Mouse (Mus musculus): ENCODE measurements at regions not wholly inside any gene's neighbourhood (a gene's known extent, or its start where the extent isn't known, plus 50 kb on each side); places are given as distances from the start of the nearest gene placed in this dataset.

DNA sequence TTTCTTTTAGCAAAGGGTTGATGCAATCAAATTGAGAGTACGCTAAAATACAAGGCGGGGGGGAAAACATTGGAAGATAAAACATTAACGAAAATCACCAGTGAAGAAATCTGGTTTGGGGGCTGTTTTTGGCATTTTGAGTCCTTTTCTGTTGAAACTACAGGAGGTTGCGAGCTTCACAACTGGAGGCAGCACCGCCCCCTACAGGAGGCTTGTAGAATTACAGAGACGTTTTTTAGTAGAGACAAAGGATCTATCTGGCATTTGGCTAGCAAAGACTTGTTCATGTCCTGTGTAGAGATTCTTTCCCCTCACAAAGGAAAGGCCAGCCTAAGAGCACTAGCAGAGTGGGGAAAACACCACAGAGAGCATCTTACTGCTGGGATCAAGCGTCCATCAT lies 152.1 kb downstream of the Gm12728 start:
- ATAC-seq (ENCODE audit: extremely low read depth, insufficient number of reproducible peaks, low FRiP score, low TSS enrichment): no peak
- Histone ChIP-seq H3K9ac (no peak overlapping the region), H3K9me3 (no peaks in the 10 kb centered on the region), H3K4me2 (no peak overlapping the region), H3K4me1 (no peaks in the 10 kb centered on the region), H3K27ac (replicated peaks) (no peak overlapping the region), H3K36me3 (no peaks in the 10 kb centered on the region), H3K27me3 (replicated peaks) (peaks cover 39% of the 10 kb centered on the region), H3K4me3 (no peak overlapping the region)
- WGBS: 39% methylated on average over 7 of the region's 7 CpGs

DNA sequence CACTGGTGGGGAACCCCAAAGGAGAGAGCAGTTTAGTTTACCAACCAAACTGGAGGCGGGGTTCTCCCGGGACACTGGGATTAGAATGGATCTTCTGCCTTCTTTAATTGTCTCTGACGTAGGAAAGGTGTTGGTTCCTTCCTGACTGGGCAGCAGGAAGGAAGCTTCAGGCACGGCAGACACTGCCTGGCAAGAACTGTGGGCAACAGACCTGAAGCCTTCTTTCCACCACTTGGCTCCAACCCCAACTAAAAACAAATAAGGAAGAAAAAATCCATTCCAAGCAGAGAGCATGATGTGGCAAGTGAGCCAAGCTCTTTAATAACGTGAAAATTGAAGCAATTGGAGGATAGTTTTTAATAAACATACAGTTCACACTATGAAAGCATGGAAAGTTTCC lies 155.3 kb downstream of the Gm12728 start:
- WGBS: 56% methylated on average over 5 of the region's 5 CpGs
- Histone ChIP-seq H3K9ac (no peak overlapping the region), H3K36me3 (no peaks in the 10 kb centered on the region), H3K4me2 (no peak overlapping the region), H3K27me3 (replicated peaks) (peaks cover 16% of the 10 kb centered on the region), H3K9me3 (no peaks in the 10 kb centered on the region), H3K4me1 (no peaks in the 10 kb centered on the region), H3K4me3 (no peak overlapping the region), H3K27ac (replicated peaks) (no peak overlapping the region)
- ATAC-seq (ENCODE audit: extremely low read depth, insufficient number of reproducible peaks, low FRiP score, low TSS enrichment): no peak

DNA sequence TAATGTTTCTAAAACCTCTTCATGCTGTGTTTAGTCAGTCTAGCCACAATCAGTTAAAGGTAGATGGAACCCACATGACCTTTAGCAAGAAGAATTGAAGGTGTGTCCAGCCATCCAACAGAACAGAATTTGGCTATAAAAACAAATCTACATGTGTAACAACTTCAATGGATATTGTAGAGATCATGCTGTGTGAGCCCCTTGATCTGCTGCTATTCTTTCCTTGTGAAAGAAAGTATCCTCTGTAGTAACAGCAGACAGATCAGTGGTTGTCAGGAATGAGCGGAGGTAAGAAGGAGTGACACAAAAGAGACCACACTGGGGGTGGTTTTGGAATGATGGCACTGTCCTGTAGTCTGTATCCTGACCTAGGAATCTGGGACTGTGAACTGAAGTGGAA lies 156.3 kb downstream of the Gm12728 start:
- Histone ChIP-seq H3K9me3 (no peaks in the 10 kb centered on the region), H3K4me1 (no peaks in the 10 kb centered on the region), H3K27ac (replicated peaks) (no peak overlapping the region), H3K36me3 (no peaks in the 10 kb centered on the region), H3K9ac (no peak overlapping the region), H3K4me3 (no peak overlapping the region), H3K27me3 (replicated peaks) (peaks cover 10% of the 10 kb centered on the region), H3K4me2 (no peak overlapping the region)
- no peak for ATAC-seq (ENCODE audit: extremely low read depth, insufficient number of reproducible peaks, low FRiP score, low TSS enrichment)
- 87% methylated on average over 1 of the region's 1 CpGs for WGBS

DNA sequence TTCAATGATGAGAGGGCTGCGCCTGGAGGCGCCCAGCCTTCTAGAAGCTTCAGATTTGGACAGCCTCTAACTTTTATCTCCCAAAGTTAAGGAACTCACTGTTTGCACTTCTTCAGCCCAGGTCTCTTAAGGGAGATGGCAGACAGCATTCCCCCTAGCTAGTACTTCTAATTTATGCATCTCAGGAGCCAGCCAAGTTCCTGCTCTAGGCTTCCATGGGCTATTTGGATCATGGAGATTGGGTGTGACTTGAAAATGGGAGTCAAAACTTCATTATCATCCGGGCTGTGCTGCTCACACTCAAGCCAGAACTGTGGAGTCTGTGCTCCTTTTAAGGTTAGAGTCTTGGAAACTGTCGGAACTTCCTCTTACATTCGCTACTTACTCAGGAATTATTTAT lies 158.7 kb downstream of the Gm12728 start:
- WGBS: 83% methylated on average over 5 of the region's 5 CpGs

DNA sequence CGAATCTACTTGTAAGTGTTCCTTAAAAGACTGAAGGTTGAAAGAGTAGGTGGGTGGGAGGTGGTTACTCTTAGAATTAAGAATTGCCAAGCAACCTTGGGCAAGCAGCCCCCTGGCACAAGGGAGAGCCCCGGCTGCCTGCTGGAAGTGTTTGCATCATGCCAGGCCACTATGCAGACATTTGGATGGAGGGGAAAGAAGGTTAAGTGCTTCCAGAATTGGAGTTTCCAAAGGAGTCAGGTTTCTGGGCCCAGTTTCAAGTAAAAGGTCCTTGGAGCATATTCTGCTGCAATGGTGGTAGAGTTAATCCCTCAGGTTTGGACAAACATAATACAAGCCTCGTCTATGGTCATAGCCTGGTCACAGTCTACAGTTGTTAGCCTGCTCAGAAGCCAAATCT lies 162.7 kb downstream of the Gm12728 start:
- H3K9ac ChIP-seq: no peak overlapping the region
- no peak overlapping the region for H3K27ac ChIP-seq (replicated peaks)
- no peak for ATAC-seq (ENCODE audit: extremely low read depth, insufficient number of reproducible peaks, low FRiP score, low TSS enrichment)
- H3K4me2 ChIP-seq: no peak overlapping the region
- H3K9me3 ChIP-seq: no peaks in the 10 kb centered on the region
- H3K27me3 ChIP-seq (replicated peaks): no peaks in the 10 kb centered on the region
- no peaks in the 10 kb centered on the region for H3K4me1 ChIP-seq
- no peaks in the 10 kb centered on the region for H3K36me3 ChIP-seq
- H3K4me3 ChIP-seq: no peak overlapping the region
- 63% methylated on average over 3 of the region's 3 CpGs for WGBS

More for the DNA sequence above, 158.7 kb downstream of the Gm12728 start:
- Histone ChIP-seq H3K4me2 (no peak overlapping the region), H3K9ac (no peak overlapping the region), H3K27ac (replicated peaks) (no peak overlapping the region), H3K27me3 (replicated peaks) (no peaks in the 10 kb centered on the region), H3K4me1 (no peaks in the 10 kb centered on the region), H3K36me3 (no peaks in the 10 kb centered on the region), H3K4me3 (no peak overlapping the region), H3K9me3 (no peaks in the 10 kb centered on the region)
- ATAC-seq (ENCODE audit: extremely low read depth, insufficient number of reproducible peaks, low FRiP score, low TSS enrichment): no peak

DNA sequence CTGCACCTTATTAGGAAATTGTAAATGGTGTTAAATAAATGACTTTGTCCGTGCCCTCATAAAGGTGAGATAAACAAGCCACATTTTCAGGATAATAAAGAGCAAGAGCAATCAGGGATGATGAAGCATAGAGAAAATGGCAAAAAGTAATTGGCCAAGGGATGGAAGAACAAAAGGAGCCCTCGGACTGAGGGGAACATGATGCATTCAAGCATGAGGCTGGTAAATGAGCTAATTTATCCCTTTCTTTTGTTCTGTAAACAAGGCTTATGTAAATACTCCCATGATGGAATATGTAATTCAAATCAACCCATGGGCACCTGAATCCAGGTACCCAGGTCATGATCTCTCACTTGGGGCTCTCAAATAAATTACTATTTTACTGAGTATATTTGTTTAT lies 166.8 kb downstream of the Gm12728 start:
- Histone ChIP-seq H3K27ac (replicated peaks) (no peak overlapping the region), H3K9me3 (no peaks in the 10 kb centered on the region), H3K4me2 (no peak overlapping the region), H3K27me3 (replicated peaks) (no peaks in the 10 kb centered on the region), H3K36me3 (no peaks in the 10 kb centered on the region), H3K4me1 (no peaks in the 10 kb centered on the region), H3K4me3 (no peak overlapping the region), H3K9ac (no peak overlapping the region)
- ATAC-seq (ENCODE audit: extremely low read depth, insufficient number of reproducible peaks, low FRiP score, low TSS enrichment): no peak
- 79% methylated on average over 2 of the region's 2 CpGs for WGBS

DNA sequence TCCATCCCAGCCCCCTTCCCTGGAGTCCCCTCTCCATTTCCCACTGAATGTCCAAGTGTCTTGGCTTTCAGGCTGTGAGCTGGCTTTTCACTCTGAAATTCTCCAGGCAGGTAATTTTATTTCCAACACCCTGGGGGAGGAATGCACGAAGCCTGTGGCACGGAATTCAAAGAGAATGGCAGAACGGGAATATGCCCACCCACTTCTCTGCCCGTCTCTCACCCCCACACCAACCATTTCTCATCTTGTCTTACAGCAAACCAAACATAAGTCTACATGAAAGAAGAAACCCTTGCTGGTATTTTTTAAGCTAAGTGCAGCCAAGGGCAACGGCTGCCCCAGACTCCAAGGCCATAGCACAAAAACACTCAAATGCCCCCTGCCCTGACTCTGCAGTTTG lies 168.7 kb downstream of the Gm12728 start:
- Histone ChIP-seq H3K36me3 (no peaks in the 10 kb centered on the region), H3K9me3 (no peaks in the 10 kb centered on the region), H3K27me3 (replicated peaks) (no peaks in the 10 kb centered on the region), H3K9ac (no peak overlapping the region), H3K27ac (replicated peaks) (no peak overlapping the region), H3K4me1 (no peaks in the 10 kb centered on the region), H3K4me3 (no peak overlapping the region), H3K4me2 (no peak overlapping the region)
- no peak for ATAC-seq (ENCODE audit: extremely low read depth, insufficient number of reproducible peaks, low FRiP score, low TSS enrichment)
- 72% methylated on average over 5 of the region's 5 CpGs for WGBS

DNA sequence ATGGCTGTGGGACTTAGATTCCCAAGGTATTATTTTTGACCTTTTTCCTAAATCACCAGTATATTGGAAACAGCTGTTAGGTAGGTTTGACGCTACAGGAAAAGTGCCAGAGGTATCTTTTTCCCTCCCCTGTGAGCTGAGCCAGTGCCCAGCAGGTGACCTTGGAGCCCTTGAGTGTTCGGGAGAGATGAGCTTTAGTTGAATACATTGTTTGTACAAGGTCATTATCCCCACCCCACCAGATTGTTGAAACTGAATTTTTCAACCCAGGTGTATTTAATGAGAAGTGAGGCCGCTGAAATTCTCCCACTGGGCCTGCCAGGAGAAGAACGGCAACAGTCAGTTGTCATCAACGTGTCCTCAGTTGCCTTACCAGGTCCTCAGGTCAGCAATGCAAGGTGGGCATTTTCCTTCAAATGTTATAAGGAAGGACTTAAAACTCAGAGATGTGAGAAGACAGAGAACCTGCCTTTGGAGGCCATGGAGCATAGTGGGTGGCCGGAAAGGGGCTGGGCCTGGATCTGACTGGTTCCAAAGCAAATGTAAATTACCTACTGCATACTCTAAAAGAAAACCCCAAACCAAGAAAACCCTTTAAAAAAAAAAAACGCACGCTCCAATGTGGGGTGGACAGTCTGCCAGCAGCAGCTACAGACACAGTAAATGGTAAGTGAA lies 172.2 kb downstream of the Gm12728 start:
- no peaks in the 10 kb centered on the region for H3K4me1 ChIP-seq
- no peak overlapping the region for H3K9ac ChIP-seq
- WGBS: 70% methylated on average over 8 of the region's 8 CpGs
- no peak for ATAC-seq (ENCODE audit: extremely low read depth, insufficient number of reproducible peaks, low FRiP score, low TSS enrichment)
- no peak overlapping the region for H3K4me3 ChIP-seq
- H3K9me3 ChIP-seq: no peaks in the 10 kb centered on the region
- H3K4me2 ChIP-seq: no peak overlapping the region
- no peaks in the 10 kb centered on the region for H3K27me3 ChIP-seq (replicated peaks)
- no peak overlapping the region for H3K27ac ChIP-seq (replicated peaks)
- H3K36me3 ChIP-seq: no peaks in the 10 kb centered on the region

DNA sequence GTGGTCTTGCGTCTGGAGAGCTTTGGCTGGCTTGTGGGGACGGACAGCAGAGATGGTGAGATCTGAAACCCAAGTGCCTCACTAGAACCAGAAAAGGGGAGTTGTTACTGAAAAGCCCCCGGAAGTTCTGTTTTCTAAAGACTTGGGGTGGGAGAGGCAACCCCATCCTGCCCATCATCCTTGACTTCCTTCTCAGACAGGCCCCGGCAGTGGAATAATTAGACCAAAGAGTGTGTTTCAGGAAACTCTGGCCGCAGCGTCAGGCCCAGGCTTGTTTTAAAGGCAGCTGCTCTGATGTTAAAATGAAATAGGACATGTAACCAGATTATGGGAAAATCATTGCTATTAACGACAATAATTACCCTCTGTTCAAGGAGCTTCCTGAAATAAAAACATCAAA lies 172.9 kb downstream of the Gm12728 start:
- Histone ChIP-seq H3K9me3 (no peaks in the 10 kb centered on the region), H3K4me1 (no peaks in the 10 kb centered on the region), H3K9ac (no peak overlapping the region), H3K4me3 (no peak overlapping the region), H3K36me3 (no peaks in the 10 kb centered on the region), H3K4me2 (no peak overlapping the region), H3K27ac (replicated peaks) (no peak overlapping the region), H3K27me3 (replicated peaks) (no peaks in the 10 kb centered on the region)
- WGBS: 69% methylated on average over 7 of the region's 7 CpGs
- ATAC-seq (ENCODE audit: extremely low read depth, insufficient number of reproducible peaks, low FRiP score, low TSS enrichment): no peak

DNA sequence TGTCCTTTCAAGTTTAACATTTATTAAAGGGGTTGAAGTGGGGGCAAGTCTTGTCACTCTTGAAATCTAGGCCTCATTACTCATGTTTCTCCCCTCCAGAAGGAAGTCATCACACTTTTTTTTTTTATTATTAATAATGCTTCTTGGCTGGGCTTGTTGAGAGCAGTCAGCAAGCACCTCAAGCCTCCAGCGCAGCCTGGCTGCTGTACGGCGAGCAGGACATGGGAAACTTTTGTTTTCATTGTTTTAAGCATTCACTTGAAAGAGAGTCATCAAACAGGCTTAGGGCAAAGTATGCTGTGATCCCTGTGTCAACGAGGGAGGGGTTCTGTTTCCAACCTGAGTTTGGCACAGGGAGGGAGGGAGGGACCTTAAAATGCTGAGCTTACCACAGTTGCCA lies 178.7 kb downstream of the Gm12728 start:
- Histone ChIP-seq H3K27me3 (replicated peaks) (no peaks in the 10 kb centered on the region), H3K9ac (no peak overlapping the region), H3K36me3 (no peaks in the 10 kb centered on the region), H3K4me2 (no peak overlapping the region), H3K4me3 (no peak overlapping the region), H3K9me3 (no peaks in the 10 kb centered on the region), H3K4me1 (no peaks in the 10 kb centered on the region), H3K27ac (replicated peaks) (no peak overlapping the region)
- ATAC-seq (ENCODE audit: extremely low read depth, insufficient number of reproducible peaks, low FRiP score, low TSS enrichment): no peak
- WGBS: 55% methylated on average over 4 of the region's 4 CpGs

DNA sequence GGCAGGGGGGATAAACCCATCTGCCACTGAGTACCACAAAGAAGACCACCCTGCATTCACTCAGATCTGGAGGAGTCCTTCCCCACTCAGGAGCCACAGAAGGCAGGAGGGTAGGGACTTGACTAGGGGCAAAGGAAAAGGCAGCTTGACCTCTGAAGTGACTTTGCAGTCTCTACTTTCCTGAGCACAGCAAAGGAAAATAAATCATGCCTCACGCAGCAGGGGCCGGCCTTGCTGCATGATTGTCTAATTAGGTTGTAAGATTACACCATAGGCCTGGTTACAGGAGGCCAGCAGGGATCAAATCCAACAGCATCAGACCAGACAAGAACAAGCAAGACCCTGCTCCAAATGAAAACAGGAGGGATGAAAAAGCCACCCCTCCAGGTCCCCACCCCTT lies 180.0 kb downstream of the Gm12728 start:
- ATAC-seq (ENCODE audit: extremely low read depth, insufficient number of reproducible peaks, low FRiP score, low TSS enrichment): no peak
- 38% methylated on average over 2 of the region's 2 CpGs for WGBS
- no peak overlapping the region for H3K4me3 ChIP-seq
- no peak overlapping the region for H3K9ac ChIP-seq
- no peaks in the 10 kb centered on the region for H3K4me1 ChIP-seq
- H3K27ac ChIP-seq (replicated peaks): no peak overlapping the region
- H3K36me3 ChIP-seq: no peaks in the 10 kb centered on the region
- no peak overlapping the region for H3K4me2 ChIP-seq
- H3K27me3 ChIP-seq (replicated peaks): no peaks in the 10 kb centered on the region
- H3K9me3 ChIP-seq: no peaks in the 10 kb centered on the region

DNA sequence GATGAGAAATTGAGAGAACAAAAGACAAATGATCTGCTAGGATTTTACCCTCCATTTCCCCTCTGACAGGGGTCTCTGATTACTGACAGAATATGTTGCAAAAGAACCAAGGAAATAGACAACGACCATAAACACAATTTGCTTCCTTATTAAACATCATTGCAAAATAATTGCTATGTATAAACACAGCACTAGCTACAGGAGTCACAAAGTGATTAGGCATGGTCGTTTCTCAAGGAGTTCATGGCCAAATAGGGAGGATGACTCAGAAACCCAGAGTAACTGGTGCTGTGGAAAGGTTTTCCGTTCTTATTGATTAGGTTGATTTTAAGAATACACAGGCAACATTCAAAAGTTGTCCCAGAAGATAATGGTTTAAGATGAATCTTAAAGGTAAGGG lies 180.4 kb downstream of the Gm12728 start:
- Histone ChIP-seq H3K9me3 (no peaks in the 10 kb centered on the region), H3K4me1 (no peaks in the 10 kb centered on the region), H3K27me3 (replicated peaks) (no peaks in the 10 kb centered on the region), H3K36me3 (no peaks in the 10 kb centered on the region), H3K4me2 (no peak overlapping the region), H3K9ac (no peak overlapping the region), H3K4me3 (no peak overlapping the region), H3K27ac (replicated peaks) (no peak overlapping the region)
- 61% methylated on average over 3 of the region's 3 CpGs for WGBS
- no peak for ATAC-seq (ENCODE audit: extremely low read depth, insufficient number of reproducible peaks, low FRiP score, low TSS enrichment)
